Mouse (Mus musculus): ENCODE measurements around the gene Tbck. TPM values are rescaled to one million over a fixed set of nuclear protein-coding genes. Genes with fewer than 3 reads are reported as not detected.
A peak's percentile ranks its signal among the peaks of the same experiment; 100 is the strongest.

The Tbck gene
- polyA plus RNA-seq, 1 experiment from 2014 or later: 8.5 TPM

- TF ChIP-seq CTCF (IDR thresholded peaks at IDR 0.05; ENCODE audit: low read depth) (no peak), EP300 (optimal IDR thresholded peaks at IDR 0.05) (no peak)
- Histone ChIP-seq H3K4me2 (replicated peaks; ENCODE audit: low read depth) (no peak overlapping the region), H3K9ac (ENCODE audit: low read length) (no peak overlapping the region), H3K4me1 (replicated peaks; ENCODE audit: control insufficient read depth, insufficient read depth) (no peaks in the 10 kb centered on the region), H3K36me3 (ENCODE audit: control insufficient read depth, insufficient read depth, low read length) (no peaks in the 10 kb centered on the region), H3K9me3 (ENCODE audit: control insufficient read depth, low read length) (no peaks in the 10 kb centered on the region), H3K27me3 (ENCODE audit: control insufficient read depth, insufficient read depth, low read length) (no peaks in the 10 kb centered on the region), H3K27ac (replicated peaks) (no peak overlapping the region), H3K4me3 (ENCODE audit: low read depth, low read length) (no peak overlapping the region)
- WGBS: 64% methylated on average over 28 of the region's 28 CpGs
- ATAC-seq (ENCODE audit: low FRiP score, low TSS enrichment): no peak
- no peak for DNase-seq (ENCODE audit: low spot score)
Observed at GRCm38 (mm10) chr3:132851841-132852728, 168.1 kb downstream of the Tbck start.

- H3K4me2 ChIP-seq (replicated peaks; ENCODE audit: low read depth): no peak overlapping the region
- H3K27me3 ChIP-seq (ENCODE audit: control insufficient read depth, insufficient read depth, low read length): no peaks in the 10 kb centered on the region
- no peaks in the 10 kb centered on the region for H3K36me3 ChIP-seq (ENCODE audit: control insufficient read depth, insufficient read depth, low read length)
- DNase-seq (ENCODE audit: low spot score) (no peak), ATAC-seq (ENCODE audit: low FRiP score, low TSS enrichment) (no peak)
- no peak overlapping the region for H3K27ac ChIP-seq (replicated peaks)
- TF ChIP-seq EP300 (optimal IDR thresholded peaks at IDR 0.05) (no peak), CTCF (IDR thresholded peaks at IDR 0.05; ENCODE audit: low read depth) (no peak)
- H3K4me3 ChIP-seq (ENCODE audit: low read depth, low read length): no peak overlapping the region
- no peaks in the 10 kb centered on the region for H3K9me3 ChIP-seq (ENCODE audit: control insufficient read depth, low read length)
- H3K9ac ChIP-seq (ENCODE audit: low read length): no peak overlapping the region
- 86% methylated on average over 9 of the region's 9 CpGs for WGBS
- H3K4me1 ChIP-seq (replicated peaks; ENCODE audit: control insufficient read depth, insufficient read depth): no peaks in the 10 kb centered on the region
Observed at GRCm38 (mm10) chr3:132854271-132854670, 170.3 kb downstream of the Tbck start.

- ATAC-seq (ENCODE audit: low FRiP score, low TSS enrichment) (0 out of 2 replicates have a peak, but pooled peaks have one; percentile 49), DNase-seq (ENCODE audit: low spot score) (peak; percentile 30)
- H3K9ac ChIP-seq (ENCODE audit: low read length): no peak overlapping the region
- H3K4me2 ChIP-seq (replicated peaks; ENCODE audit: low read depth): no peak overlapping the region
- TF ChIP-seq EP300 (optimal IDR thresholded peaks at IDR 0.05) (no peak), CTCF (IDR thresholded peaks at IDR 0.05; ENCODE audit: low read depth) (no peak)
- no peaks in the 10 kb centered on the region for H3K36me3 ChIP-seq (ENCODE audit: control insufficient read depth, insufficient read depth, low read length)
- no peaks in the 10 kb centered on the region for H3K4me1 ChIP-seq (replicated peaks; ENCODE audit: control insufficient read depth, insufficient read depth)
- H3K9me3 ChIP-seq (ENCODE audit: control insufficient read depth, low read length): no peaks in the 10 kb centered on the region
- no peak overlapping the region for H3K27ac ChIP-seq (replicated peaks)
- 59% methylated on average over 9 of the region's 9 CpGs for WGBS
- H3K27me3 ChIP-seq (ENCODE audit: control insufficient read depth, insufficient read depth, low read length): no peaks in the 10 kb centered on the region
- H3K4me3 ChIP-seq (ENCODE audit: low read depth, low read length): no peak overlapping the region
Observed at GRCm38 (mm10) chr3:132855458-132856212, 171.7 kb downstream of the Tbck start.

GRCm38 (mm10) chr3:132856651-132857050 lies 172.7 kb downstream of the Tbck start:
- Histone ChIP-seq H3K4me1 (replicated peaks; ENCODE audit: control insufficient read depth, insufficient read depth) (no peaks in the 10 kb centered on the region), H3K4me2 (replicated peaks; ENCODE audit: low read depth) (no peak overlapping the region), H3K27me3 (ENCODE audit: control insufficient read depth, insufficient read depth, low read length) (no peaks in the 10 kb centered on the region), H3K27ac (replicated peaks) (no peak overlapping the region), H3K36me3 (ENCODE audit: control insufficient read depth, insufficient read depth, low read length) (no peaks in the 10 kb centered on the region), H3K4me3 (ENCODE audit: low read depth, low read length) (no peak overlapping the region), H3K9me3 (ENCODE audit: control insufficient read depth, low read length) (no peaks in the 10 kb centered on the region), H3K9ac (ENCODE audit: low read length) (no peak overlapping the region)
- no peak for TF ChIP-seq EP300 (optimal IDR thresholded peaks at IDR 0.05)
- no peak for TF ChIP-seq CTCF (IDR thresholded peaks at IDR 0.05; ENCODE audit: low read depth)
- 60% methylated on average over 6 of the region's 6 CpGs for WGBS
- no peak for ATAC-seq (ENCODE audit: low FRiP score, low TSS enrichment)
- DNase-seq (ENCODE audit: low spot score): no peak

GRCm38 (mm10) chr3:132858849-132859248 lies 174.9 kb downstream of the Tbck start:
- H3K4me1 ChIP-seq (replicated peaks; ENCODE audit: control insufficient read depth, insufficient read depth): no peaks in the 10 kb centered on the region
- H3K4me2 ChIP-seq (replicated peaks; ENCODE audit: low read depth): no peak overlapping the region
- DNase-seq (ENCODE audit: low spot score) (no peak), ATAC-seq (ENCODE audit: low FRiP score, low TSS enrichment) (no peak)
- TF ChIP-seq EP300 (optimal IDR thresholded peaks at IDR 0.05): no peak
- no peak for TF ChIP-seq CTCF (IDR thresholded peaks at IDR 0.05; ENCODE audit: low read depth)
- WGBS: 67% methylated on average over 11 of the region's 11 CpGs
- no peak overlapping the region for H3K4me3 ChIP-seq (ENCODE audit: low read depth, low read length)
- no peaks in the 10 kb centered on the region for H3K9me3 ChIP-seq (ENCODE audit: control insufficient read depth, low read length)
- H3K27me3 ChIP-seq (ENCODE audit: control insufficient read depth, insufficient read depth, low read length): no peaks in the 10 kb centered on the region
- no peak overlapping the region for H3K27ac ChIP-seq (replicated peaks)
- H3K9ac ChIP-seq (ENCODE audit: low read length): no peak overlapping the region
- no peaks in the 10 kb centered on the region for H3K36me3 ChIP-seq (ENCODE audit: control insufficient read depth, insufficient read depth, low read length)
